Mouse (Mus musculus) ES-E14 (cell line): Measurements from ENCODE around the gene Cybc1. TPM values are rescaled to one million over a fixed set of nuclear protein-coding genes. Genes with fewer than 3 reads are reported as not detected.

Experiments used
- DNase-seq: peaks from one replicate; pipeline ENCODE4 v3.0.0-alpha.2; 2013; ENCODE audit warnings: low read depth, low spot score
- H3K27ac ChIP-seq: 2 replicates; pipeline ENCODE4 v1.5.1; 2012; ENCODE audit warnings: low read depth, mild to moderate bottlenecking, low read length, moderate library complexity, mixed read lengths; ENCODE audit not compliant: poor library complexity, insufficient read depth, severe bottlenecking
- H3K36me3 ChIP-seq: 2 replicates; pipeline ENCODE4 v1.6.1; 2012; ENCODE audit warnings: mild to moderate bottlenecking, low read length, moderate library complexity, mixed read lengths; ENCODE audit not compliant: control insufficient read depth, poor library complexity, insufficient read depth, severe bottlenecking
- H3K4me1 ChIP-seq, 2 experiments: fragments of 150-350 bp in 1 of 2; sonication (generic) in 1 of 2; 2 replicates each; pipeline ENCODE4 v1.6.1; 2012; ENCODE audit warnings: low read length in 2 of 2, mild to moderate bottlenecking in 1 of 2, mixed read lengths in 1 of 2; ENCODE audit not compliant: control insufficient read depth in 2 of 2, insufficient read depth in 2 of 2, poor library complexity in 1 of 2
- H3K4me3 ChIP-seq, 2 experiments: fragments of 150-350 bp in 1 of 2; sonication (generic) in 1 of 2; 2 replicates each; pipeline ENCODE4 v1.5.1; 2012; ENCODE audit warnings: low read length in 2 of 2, low read depth in 1 of 2, mild to moderate bottlenecking in 1 of 2, mixed read lengths in 1 of 2; ENCODE audit not compliant: insufficient read depth in 1 of 2, poor library complexity in 1 of 2, severe bottlenecking in 1 of 2
- H3K9ac ChIP-seq: 2 replicates; pipeline ENCODE4 v1.6.1; 2012; ENCODE audit warnings: low read depth, mild to moderate bottlenecking, low read length, mixed read lengths; ENCODE audit not compliant: poor library complexity, insufficient read depth, severe bottlenecking
- H3K9me3 ChIP-seq: fragments of 150-350 bp; sonication (generic); 2 replicates; pipeline ENCODE4 v1.6.1; 2012; ENCODE audit warnings: low read depth, mild to moderate bottlenecking, low read length; ENCODE audit not compliant: control insufficient read depth, insufficient read depth
- CHD2 ChIP-seq: IDR thresholded peaks from 2 replicates; pipeline ENCODE4 v1.6.1; 2014; ENCODE audit warnings: mild to moderate bottlenecking, low read depth, low read length, inconsistent platforms
- HCFC1 ChIP-seq: IDR thresholded peaks from 2 replicates; pipeline ENCODE4 v1.6.1; 2012; ENCODE audit warnings: low read length, inconsistent platforms, borderline replicate concordance; ENCODE audit not compliant: insufficient read depth
- MAFK ChIP-seq: IDR thresholded peaks from 2 replicates; pipeline ENCODE4 v1.6.1; 2014; ENCODE audit warnings: mild to moderate bottlenecking, low read depth, low read length, inconsistent platforms; ENCODE audit not compliant: insufficient read depth
- ZC3H11A ChIP-seq: IDR thresholded peaks from 2 replicates; pipeline ENCODE4 v1.6.1; 2012; ENCODE audit warnings: low read depth, mild to moderate bottlenecking, inconsistent platforms, low read length, borderline replicate concordance
- ZNF384 ChIP-seq: IDR thresholded peaks from 2 replicates; pipeline ENCODE4 v1.6.1; 2012; ENCODE audit warnings: low read depth, low read length, inconsistent platforms
- in situ Hi-C, 2 experiments: fragments of 600-800 bp; cut with MboI; formaldehyde crosslinking; loops; one replicate each; pipeline ENCODE4 v1.15.1; 2025; ENCODE audit warnings: low sequenced_read_pairs in 2 of 2, inconsistent platforms in 1 of 2; ENCODE audit not compliant: unreplicated experiment in 2 of 2
- total RNA-seq: library from RNA; depleted of rRNA; stranded (reverse); fragments of 300-350 nt; gene quantifications from 2 replicates; pipeline ENCODE4 v1.2.3, GENCODE M21; 2012

Cybc1 gene
- total RNA-seq, 1 experiment = 20.8 TPM

DNA sequence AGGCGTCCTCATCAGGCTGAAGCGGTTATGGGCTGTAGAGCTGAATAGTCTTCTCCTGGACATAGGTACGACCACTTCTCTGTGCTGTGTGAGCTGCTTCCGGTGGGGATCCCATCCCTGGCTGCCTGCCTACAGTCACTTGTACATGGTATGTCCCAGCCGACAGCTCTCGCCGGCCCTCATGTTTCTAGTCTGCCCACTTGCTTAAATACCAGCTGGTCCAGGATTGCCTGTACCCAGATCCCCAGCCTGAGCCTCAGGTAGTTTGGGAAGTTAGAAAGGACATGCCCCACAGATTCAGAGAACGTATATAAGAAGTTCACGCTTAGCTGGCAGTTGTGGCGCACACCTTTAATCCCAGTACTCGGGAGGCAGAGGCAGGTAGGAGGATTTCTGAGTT is 9.3 kb downstream of the Cybc1 start:
- no peak for TF ChIP-seq MAFK
- TF ChIP-seq CHD2 = no peak
- TF ChIP-seq HCFC1 = no peak
- TF ChIP-seq ZNF384 = no peak
- TF ChIP-seq ZC3H11A = no peak
- Histone ChIP-seq H3K27ac (no peak overlapping the region), H3K9ac (no peak overlapping the region), H3K4me3 (no peak overlapping the region), H3K4me1 (no peaks in the 10 kb centered on the region), H3K9me3 (no peaks in the 10 kb centered on the region), H3K36me3 (peaks cover 23% of the 10 kb centered on the region; the same call in 1 of the 2 replicates)
- no peak for DNase-seq
- in situ Hi-C loops = no loop called here

GRCm38 (mm10) chr11:121216831-121217230 is 12.3 kb downstream of the Cybc1 start:
- TF ChIP-seq ZC3H11A (no peak), CHD2 (no peak), ZNF384 (no peak), HCFC1 (no peak), MAFK (no peak)
- Histone ChIP-seq H3K36me3 (peaks cover 18% of the 10 kb centered on the region), H3K9ac (no peak overlapping the region), H3K4me1 (0 out of 4 replicates have a peak, but pooled peaks cover 0 to 1% of the 10 kb centered on the region in 2 experiments), H3K4me3 (no peak overlapping the region), H3K27ac (no peak overlapping the region), H3K9me3 (no peaks in the 10 kb centered on the region)
- in situ Hi-C loops = no loop called here
- DNase-seq = no peak

- Histone ChIP-seq H3K27ac (no peak within 1 kb of the TSS), H3K4me3 (peak within 1 kb of the TSS; percentile 94 to 98), H3K9ac (peak within 1 kb of the TSS; percentile 97), H3K36me3 (no peaks in the 10 kb centered on the region; the same call in 1 of the 2 replicates), H3K9me3 (no peaks in the 10 kb centered on the region), H3K4me1 (peaks cover 0 to 2% of the 10 kb centered on the region in 2 experiments; a peak in 1 of 4 replicates)
- TF ChIP-seq ZNF384 (no peak), ZC3H11A (no peak), HCFC1 (peak; percentile 57; the same call in 1 of the 2 replicates), MAFK (no peak), CHD2 (no peak)
- DNase-seq = peak; percentile 98
- in situ Hi-C loops = no loop called here
Measured at GRCm38 (mm10) chr11:121204161-121205006, 24.7 kb downstream of the Cybc1 start, which contains the start of the genes Hexdc and Ogfod3. Gene Hexdc (plus strand): TSS chr11:121204433. Gene Ogfod3 (minus strand): TSS chr11:121204711.

- no peak for DNase-seq
- Histone ChIP-seq H3K9me3 (no peaks in the 10 kb centered on the region), H3K9ac (no peak overlapping the region), H3K4me3 (peak overlapping the region; percentile 6 to 98; a peak in 3 of 4 replicates), H3K36me3 (no peaks in the 10 kb centered on the region; the same call in 1 of the 2 replicates), H3K4me1 (peaks cover 0 to 2% of the 10 kb centered on the region in 2 experiments; a peak in 1 of 4 replicates), H3K27ac (no peak overlapping the region)
- in situ Hi-C loops = no loop called here
- TF ChIP-seq CHD2 = no peak
- no peak for TF ChIP-seq ZC3H11A
- no peak for TF ChIP-seq MAFK
- no peak for TF ChIP-seq HCFC1
- no peak for TF ChIP-seq ZNF384
Measured at GRCm38 (mm10) chr11:121203859-121204160, 25.3 kb downstream of the Cybc1 start.
